Mouse (Mus musculus) urinary bladder, adult 18-20 months (tissue): ENCODE results near the gene Mad1l1.

Source experiments
- DNase-seq, 2 experiments: peaks; one replicate each; pipeline ENCODE4 v3.0.0; 2022; ENCODE audit warnings: low spot score in 2 of 2, mixed read lengths in 2 of 2

Gene Mad1l1

DNA sequence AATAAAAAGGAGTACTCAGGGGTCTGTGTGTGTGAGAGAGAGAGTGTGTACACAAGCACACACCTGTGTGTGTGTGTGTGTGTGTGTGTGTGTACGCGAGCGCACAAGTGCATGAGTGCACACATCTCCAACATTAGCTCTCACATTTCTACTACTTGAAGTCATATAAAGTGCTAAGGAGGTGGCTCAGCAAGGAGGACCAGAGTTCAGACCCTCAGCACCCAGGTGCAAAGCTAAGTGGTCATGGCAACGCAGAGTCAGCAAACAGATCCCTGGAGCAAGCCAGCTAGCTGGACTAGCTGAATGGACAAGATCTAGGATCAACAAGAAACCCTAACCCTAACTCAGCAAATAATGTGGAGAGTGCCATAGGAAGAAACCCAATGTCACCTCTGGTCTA is 139.0 kb downstream of the Mad1l1 start:
- DNase-seq = no peak

DNA sequence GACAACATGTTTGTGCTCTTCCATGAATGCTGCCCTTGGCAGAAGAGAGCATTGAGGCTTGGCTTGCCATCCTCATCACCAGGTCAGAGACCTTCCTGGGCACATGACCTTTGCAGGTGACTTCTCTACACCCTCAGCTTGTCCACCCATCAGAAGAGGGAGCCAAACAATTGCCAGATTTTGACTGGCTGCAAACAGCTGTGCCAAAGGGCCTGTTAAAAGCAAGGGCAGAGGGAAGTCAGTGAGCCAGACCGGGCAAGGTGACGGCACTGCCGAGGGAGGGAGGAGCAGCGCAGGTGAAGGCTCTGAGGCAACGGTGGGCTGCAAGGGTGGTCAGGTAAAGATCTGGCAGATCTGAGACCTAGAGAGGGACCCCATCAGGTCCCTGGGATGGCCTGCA is 141.3 kb downstream of the Mad1l1 start:
- no peak for DNase-seq

DNA sequence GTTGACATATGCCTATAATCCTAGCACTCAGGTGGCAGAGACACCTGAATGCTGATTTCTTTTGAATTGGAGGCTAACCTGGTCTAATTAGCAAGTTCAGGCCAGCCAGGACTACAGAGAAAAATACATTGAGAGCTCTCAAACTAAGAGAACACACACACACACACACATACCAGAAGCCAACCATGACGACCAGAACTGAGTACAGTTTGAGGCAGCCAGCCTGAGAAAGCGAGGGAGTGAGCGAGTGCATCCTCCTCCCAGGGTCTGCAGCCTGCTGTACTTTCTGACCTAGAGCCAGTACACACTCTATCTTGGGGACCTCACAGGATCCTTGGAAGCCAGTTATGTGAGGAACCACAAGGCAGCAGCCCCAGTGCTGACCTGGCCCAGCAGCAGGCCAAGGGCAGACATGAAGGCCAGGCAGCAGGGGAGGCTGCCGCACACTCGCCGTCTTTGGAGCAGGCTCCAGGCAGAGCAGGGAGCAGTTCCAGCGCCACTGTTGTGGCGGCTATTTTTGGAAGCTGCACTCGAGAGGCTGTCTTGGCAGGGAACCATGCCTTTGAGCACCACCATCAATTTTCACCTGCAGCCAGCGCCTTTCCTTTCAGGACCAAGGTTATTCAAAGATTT is 143.2 kb downstream of the Mad1l1 start:
- DNase-seq = no peak

DNA sequence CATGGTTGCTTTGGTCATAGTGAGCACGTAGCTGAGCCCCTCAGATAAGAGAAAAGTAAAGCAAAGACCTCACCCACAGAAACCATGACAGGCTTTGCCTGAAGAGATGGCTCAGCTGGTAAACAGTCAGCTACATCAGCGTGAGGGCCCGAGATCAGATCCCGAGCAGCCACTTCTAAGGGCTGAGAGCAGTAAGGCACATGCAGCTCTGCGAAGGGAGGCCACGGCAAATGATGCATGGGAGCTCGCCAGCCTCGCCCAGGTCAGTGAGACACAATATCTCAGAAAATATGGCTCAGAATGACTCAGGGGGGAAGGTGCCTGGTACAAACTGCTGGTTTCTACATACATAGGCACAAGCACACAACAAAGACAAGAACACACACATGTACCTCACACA is 143.8 kb downstream of the Mad1l1 start:
- no peak for DNase-seq

DNA sequence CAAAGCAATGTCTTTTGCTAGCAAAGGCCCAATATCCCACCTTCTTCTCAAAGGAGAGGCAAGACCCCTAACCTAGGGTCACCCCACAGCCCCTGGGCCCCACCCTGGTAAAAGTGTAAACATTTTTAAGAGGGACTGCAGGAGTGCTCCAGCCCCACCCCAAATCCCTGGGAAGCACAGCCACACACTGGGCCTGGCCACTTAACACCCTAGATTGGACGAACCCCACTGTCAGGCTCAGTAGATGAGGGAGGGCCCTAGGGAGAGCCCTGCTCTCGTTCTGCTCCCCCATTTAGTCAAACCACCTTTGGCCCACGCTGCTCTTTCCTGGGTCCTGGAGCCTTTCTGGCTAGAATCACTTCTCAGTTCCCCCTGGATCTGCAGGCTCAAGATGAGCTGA is 145.0 kb downstream of the Mad1l1 start:
- DNase-seq = no peak

DNA sequence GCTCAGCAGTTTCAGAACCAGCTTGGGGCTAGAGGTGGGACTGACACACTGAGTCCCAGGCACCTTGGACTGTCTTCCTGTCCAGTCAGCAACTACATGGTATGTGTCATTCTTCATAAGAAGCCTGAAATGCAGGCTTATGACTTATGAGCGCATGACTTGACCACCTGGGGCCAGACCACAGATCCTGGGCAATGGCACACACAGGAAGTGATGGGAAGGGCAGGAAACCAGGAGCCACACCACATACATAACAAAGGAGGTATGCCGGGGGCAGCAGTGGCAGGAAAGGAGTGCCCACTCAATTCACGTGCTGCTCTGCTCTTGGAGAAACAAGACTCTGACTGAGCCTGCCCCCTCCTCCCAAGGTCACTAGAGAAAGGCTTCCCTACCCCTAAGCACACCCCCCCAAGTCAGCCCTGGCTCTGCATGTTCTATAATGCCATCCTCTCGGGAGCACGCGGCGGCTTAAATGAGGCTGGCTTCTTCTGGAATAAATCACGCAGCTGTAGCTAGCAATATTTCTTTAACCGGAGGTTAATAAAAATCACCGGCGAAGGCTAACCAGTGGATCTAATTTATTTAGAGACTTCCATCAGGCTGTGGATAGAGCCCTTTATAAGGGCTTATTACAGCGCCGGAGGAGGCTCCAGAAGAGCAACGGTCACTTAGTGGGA is 146.4 kb downstream of the Mad1l1 start:
- no peak for DNase-seq

DNA sequence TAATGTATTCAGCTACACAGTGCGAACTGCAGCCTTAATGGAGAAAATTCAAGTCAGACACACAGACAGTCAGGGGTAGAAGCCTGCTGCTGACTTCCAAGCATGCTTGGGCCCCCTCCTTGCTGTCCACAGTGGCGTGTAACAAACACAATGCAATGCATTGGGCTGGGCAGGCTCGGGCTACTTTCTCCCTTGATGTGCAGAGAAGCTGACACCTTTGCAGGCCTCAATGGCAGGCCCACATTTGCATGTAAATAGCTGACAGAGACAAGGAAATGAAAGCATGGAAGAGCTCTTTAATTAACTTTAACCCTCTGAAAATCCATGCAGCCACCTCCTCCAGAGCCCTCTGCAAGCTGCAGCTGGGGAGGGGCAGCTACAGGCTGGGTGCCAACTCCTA is 147.3 kb downstream of the Mad1l1 start:
- no peak for DNase-seq

DNA sequence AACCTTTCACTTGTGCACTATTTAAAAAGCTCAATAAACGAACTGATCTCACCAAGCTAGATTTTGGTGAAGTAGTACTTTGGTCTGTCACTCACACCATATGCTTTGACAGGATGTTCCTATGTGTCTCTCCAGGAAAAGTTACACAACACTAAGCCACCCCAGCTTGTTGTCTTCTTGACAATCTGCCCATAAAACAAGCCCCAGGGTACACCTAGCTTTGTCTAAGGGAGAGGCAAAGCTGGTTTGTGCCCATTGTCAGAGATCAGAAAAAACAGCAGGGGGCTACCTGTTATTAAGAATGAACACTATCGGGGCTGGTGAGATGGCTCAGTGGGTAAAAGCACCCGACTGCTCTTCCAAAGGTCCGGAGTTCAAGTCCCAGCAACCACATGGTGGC is 148.2 kb downstream of the Mad1l1 start:
- DNase-seq = no peak

DNA sequence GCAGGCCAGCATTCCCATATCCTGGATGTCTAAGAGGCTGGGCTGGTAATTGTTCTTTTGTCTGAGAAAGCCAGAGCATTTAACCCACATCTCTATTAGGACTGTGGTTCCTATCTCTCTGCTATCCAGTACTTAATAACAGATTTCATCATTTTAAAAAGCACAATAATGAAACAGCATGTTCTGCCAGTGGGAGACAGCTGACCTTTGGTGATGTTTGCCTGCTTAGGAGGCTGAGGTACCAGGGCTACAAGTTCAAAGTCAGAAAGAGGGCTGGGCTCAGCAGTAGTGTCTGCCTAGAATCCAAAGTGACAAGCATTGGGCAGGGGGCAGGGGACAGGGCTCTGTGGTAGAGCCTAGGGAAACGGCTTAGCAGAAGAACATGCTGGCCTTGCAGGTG is 149.6 kb downstream of the Mad1l1 start:
- DNase-seq = no peak

DNA sequence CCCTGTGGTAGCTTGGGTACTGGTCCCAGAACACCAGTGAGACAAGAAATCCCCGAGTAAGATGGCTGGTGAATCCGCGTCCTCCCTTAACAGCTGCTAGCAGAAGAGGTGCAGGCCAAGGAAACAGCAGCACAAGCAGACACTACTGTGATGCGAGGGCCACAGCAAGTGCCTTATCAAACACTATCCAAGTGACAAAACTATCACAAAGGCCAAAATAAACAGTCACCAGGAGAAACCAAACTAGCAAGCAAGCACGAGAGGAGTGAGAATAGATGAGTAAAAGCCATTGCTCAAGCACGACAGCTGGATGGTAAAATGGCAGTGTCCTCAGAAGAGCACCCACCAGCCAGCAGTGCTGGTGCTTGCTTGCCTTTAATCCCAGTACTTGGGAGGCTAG is 153.8 kb downstream of the Mad1l1 start:
- DNase-seq = no peak

DNA sequence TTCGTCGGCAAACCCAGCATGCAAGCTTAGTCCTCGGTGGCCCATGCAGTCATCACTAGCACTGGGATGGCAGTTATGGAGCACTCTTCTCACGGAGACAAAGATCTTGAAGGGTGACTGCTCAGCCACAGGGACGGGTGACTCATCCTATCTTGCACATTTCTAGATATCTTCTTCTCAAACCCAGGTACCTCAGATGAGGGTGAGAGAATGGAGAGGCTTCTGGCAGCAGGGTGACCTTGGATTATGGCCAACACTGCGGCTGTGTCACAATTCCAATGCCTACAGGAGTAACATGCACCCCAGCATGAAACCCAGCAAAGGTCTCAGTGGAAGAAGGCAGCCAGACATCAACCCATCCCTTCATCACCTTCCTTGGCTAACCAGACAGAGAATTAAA is 154.3 kb downstream of the Mad1l1 start:
- DNase-seq = no peak

DNA sequence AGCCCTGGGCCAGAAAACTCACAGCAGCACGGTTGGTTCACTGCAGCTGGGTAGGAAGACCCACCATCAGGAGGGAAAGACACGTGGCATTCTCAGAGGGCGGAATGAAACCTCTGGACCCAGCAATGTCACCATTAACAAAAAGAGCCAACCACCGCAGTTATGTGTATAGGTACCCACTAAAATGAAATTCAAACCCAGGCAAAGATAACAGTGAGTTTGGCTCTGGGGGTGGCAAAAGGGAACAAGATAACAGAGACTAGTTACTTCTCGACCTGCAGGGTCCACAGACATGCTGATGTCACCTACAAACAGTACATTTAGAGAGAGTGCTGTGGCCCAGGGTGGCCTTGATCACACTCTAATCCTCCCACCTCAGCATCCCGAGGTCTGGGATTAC is 157.4 kb downstream of the Mad1l1 start:
- DNase-seq = no peak

DNA sequence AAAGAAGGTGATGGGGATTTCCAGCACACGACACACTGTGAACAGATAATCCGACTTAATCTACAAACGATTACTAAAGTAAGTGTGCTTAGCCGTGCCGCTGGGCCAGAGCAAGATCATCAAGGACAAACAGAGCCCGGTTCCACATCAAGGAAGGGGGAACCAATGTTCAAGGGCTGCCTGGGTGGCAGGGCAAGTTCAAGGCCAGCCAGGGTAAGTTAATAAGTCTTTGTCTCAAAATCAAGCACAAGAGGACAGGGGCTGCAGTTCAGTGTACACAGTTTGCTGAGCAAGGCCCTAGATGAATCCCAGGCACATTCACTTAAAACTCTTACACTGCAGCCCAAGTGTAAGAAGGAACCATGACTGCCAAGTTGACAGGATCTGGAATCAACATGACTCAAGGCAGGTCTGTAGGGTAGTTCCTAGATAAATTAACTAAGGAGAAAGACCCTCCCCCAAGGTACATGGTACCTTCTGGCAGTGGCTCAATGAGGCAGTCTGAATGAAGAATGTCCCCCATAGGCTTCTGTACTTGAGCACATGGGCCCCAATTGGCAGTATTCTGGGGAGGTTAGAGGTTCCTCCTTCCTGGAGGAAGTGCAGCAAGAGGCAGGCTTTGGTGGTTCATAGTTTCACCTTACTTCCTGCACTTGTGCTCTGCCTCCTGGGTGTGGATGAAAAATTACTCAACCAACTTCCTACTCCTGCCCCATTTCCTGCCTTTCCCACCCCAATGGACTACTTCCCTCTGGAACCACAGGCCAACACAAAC is 159.1 kb downstream of the Mad1l1 start:
- no peak for DNase-seq

DNA sequence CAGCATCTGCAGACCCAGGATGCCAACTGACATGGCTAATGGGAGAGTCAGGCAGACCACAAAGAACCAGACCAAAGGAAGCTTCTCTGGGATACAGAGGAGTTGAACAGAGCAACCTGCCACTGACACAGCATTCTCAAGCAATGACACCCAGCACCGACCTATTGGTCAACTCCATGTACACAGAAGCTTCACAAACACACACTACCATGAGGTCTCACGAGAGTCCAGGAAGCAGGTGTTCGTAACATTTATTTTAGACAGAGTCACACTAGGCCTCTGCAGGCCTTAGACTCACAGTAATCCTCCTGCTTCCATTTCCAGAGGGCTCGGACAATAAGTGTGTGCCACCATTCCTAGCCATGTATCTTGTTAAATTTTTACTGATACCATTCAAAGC is 162.3 kb downstream of the Mad1l1 start:
- DNase-seq = no peak

DNA sequence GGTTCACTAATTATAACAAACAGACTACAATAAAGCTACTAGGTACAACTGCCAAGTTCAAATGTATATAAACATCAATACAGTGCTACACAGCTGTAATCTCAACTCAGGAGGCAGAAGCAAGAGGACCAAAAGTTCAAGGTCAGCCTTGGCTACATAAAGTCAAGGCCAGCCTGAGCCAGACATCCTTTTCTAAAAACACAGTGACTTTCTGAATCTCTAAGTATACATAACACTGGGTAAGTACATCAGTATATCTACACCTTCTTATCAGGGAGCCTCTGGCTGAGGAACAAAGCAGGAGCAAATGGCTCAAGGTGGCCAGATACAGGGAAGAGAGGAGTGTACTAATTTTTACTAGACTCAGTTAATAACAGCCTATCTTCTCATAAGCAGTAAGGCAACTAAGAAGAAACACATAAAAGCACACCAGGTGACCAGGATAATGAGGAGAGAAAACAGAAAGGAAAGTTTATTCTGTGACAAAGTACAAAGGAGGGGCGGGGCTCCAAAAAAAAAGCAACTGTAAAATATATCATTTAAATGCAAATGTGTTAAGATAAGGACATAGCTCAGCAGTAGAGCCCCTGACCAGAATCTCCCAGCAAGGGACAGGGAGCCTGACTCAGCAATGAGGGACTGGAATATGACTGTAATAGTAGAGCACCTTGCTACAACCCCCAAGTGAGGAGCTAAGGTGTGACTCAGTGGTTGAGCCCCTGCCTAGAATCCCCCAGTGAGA is 163.3 kb downstream of the Mad1l1 start:
- no peak for DNase-seq

DNA sequence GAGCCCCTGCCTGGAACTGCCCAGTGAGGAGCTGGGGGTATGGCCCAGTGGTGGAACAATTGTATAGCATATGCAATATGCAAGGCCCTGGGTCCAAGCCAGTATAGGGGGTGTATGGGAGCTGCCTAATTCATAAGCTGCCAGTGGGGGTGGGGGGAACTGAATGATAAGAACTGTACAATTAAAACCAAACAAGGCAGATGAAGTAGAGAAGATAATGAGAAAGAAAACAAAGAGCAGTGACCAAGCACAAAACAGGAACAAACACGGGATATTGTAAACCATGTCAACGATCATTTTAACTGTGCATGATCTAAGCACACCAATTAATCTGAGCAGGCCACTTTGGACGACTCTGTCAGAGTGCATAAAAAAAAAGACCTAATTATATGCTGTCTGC is 167.2 kb downstream of the Mad1l1 start:
- DNase-seq = no peak

DNA sequence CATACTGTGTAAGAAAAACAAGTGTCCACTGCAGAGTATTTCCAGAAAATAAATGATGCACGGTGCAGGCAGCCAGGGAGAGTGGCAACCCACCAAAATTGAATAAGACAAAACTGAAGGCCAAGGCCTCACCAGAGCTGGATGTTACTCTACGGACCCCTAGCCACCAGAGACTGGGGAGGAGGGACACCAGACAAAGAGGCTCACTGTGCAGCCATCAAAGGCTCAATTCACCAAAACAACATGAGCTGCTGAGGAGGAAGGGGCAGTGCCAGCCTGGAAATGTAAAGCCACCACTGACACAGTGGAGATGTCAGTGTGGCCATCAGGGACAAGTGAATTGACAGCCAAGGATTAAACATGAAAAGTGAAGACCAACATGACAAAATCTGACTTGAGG is 169.5 kb downstream of the Mad1l1 start:
- DNase-seq = no peak

DNA sequence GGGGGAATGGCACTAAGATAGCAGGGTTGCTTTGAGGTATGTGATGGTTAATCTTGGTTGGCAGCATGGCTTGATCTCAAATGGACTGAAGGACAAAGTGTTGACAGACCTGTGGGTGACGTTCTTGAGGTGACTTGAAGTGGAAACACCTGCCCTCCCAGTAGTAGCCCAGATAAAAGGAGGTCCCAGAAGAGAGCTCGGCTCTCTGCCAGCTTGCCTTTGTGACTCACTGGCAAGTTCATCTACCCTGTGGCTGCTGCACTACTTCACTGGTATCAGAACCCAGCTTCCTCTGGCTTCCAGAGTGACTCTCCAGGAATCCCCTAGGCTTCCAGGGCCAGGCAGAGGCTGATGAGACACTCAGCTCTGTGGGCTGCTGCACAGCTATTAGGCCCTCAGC is 170.2 kb downstream of the Mad1l1 start:
- peak; percentile 18 to 41 for DNase-seq

DNA sequence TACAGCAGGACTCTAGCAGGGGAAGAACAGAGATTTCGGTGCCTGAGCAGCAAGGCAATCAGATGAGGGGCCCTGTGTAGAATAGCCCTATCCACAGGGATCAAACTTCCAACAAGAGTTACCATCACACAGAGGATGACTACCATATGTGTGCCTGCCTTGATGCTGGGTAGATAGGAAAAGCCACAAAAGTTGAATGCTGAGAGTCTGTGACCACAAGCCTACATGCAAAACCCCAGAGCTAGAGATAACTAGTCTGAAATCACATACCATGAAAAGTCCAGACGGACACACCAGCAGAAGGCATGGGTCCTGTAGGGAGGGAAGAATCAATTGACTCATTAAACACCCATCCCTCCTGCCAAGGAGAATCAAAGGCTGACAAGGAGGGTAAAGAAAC is 170.7 kb downstream of the Mad1l1 start:
- DNase-seq = no peak

DNA sequence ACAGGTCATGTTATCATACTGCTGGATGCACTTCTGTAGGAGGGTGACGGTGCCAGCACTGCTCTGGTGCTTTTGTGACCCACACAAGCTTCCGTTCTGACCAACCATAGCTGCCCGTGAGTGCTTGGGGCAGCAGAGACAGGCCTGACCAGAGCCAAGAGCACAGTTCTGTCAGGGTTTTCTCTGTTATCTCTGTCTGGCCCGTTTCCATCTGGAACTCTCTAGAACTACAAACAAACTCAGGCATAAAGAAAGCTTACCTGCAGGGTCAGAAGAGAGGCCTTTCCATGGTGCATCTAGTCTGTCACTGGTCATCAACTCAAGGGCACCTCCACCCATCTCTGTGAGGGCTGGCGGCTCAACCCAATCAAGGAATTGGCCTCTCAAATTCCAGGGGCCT is 171.2 kb downstream of the Mad1l1 start:
- no peak for DNase-seq

DNA sequence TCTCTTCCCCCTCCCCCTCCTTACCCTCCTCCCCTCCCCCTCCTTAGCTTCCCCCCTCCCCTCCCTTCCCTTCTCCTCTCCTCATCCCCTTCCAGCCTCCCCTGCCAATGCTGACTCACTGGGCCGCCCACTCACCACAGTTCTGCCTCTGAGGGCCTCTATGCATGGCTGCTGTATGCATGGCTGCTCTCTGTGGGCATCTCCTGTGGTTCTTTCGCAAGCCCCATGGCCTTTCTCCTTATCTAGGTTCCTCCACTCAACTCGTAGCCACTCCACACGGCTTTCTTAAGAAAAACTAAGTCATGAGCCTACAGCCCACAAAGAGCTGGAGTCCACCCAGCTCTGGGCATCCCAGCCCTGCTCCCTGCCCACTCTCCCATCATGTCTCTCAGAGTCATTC is 172.1 kb downstream of the Mad1l1 start:
- no peak for DNase-seq

DNA sequence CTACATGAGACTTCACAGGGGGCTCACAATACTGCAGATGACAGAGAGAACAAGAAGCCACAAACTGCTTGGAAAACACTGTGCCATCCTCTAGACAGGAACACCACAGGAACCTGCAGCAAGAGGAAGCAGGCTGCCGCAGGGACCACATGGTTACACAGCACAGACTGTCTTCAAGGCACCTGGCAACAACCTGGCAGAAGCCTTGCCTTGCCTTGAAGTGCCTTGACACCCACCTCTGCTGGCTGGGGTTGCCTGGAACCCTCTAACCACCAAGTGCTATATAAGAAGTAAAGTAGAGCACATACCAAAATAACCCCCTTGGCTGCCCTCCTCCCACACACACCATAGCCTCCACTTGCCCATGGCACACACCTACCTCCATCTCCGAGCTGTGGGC is 177.8 kb downstream of the Mad1l1 start:
- no peak for DNase-seq

DNA sequence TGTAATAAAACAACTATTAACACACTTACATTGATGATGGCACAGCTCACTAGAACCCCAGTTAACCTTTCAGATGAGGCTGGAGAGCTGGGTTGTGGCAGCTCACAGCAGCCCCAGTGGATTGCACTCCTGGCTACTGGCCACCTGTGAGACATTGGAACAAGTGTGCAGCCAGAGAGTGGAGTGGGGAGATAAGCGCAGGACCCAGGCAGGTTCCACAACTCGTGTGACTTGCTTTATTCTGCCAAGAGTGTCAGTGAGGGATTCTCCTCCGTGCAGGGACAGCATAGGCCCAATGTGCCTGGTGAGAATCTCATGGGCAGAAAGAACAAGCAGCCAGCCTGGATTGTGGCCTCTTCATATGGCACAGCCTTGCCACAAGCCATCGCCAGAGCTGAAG is 180.0 kb downstream of the Mad1l1 start:
- DNase-seq = no peak
